Mouse (Mus musculus): Measurements from ENCODE around the gene Syt16. TPM values are rescaled to one million over a fixed set of nuclear protein-coding genes. Genes with fewer than 3 reads are reported as not detected.

Syt16 gene
- polyA plus RNA-seq, 1 experiment, result not detected

DNA sequence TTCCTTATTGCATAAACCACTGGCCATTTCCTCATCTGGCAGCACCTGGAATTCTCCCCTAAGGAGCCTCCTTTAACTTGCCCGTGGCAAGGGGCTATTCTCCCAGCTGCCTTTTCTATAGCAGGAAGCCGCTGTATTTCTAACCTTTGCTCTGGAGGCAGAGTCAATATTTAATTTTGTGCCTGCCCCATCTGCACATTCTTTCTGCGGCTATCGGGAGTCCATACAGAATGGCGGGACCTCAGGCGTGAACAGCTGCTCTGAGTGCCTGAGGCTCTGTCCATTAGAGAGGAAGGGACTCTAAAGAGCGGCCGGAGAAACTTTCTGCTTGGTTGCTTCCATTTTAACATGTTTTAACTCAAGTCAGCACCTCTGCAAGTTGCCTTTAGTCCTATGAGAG lies 89.6 kb downstream of the Syt16 start:
- H3K36me3 ChIP-seq (ENCODE audit: control insufficient read depth), result no peaks in the 10 kb centered on the region
- H3K4me1 ChIP-seq (ENCODE audit: control insufficient read depth), result no peaks in the 10 kb centered on the region
- no peak overlapping the region for H3K4me3 ChIP-seq (replicated peaks)
- no peaks in the 10 kb centered on the region for H3K27me3 ChIP-seq (ENCODE audit: control insufficient read depth)
- no peak for TF ChIP-seq TAL1 (IDR thresholded peaks at IDR 0.05; ENCODE audit: low read length)
- no peak for TF ChIP-seq GATA1 (IDR thresholded peaks at IDR 0.05; ENCODE audit: low read length)
- H3K9me3 ChIP-seq (ENCODE audit: control insufficient read depth, low read length), result no peaks in the 10 kb centered on the region; the same call in 1 of the 2 replicates

DNA sequence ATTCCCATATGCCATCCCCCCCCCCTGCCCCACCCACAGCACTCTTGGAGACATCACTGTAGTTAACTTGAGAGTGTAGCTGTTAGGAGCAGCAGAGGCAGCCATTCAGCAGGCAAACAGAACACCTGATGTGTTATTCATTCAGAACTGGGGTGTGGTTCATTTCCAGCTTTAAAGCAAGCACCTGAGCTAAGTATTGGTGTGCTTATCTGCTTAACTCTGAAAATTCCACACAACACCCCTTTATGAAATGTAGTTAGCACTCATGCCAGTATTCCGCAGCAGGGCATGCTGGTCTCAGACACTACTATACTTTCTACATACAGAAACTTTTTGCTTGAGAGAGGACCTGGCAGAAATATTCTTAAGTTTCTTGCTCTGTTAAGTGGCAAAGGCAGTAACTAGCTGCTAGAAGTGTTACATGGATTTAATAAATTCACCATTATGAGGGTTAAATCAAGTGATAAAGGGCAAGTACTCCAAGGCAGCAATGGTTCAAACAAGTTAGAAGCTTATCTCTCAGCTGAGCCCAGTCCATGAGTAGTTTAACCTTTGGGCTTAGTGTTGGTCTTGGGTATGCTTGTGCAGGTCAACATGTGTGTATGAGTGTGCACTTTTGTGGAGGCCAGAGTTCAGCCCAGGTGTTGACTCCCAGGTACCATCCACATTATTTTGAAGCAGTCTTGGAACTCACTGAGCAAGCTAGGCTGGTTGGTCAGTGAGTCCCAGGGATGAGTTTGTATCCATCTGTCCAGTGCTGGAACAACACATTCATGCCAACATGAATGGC lies 92.1 kb downstream of the Syt16 start:
- TF ChIP-seq TAL1 (IDR thresholded peaks at IDR 0.05; ENCODE audit: low read length) (no peak), GATA1 (IDR thresholded peaks at IDR 0.05; ENCODE audit: low read length) (no peak)
- no peak overlapping the region for H3K4me3 ChIP-seq (replicated peaks)

DNA sequence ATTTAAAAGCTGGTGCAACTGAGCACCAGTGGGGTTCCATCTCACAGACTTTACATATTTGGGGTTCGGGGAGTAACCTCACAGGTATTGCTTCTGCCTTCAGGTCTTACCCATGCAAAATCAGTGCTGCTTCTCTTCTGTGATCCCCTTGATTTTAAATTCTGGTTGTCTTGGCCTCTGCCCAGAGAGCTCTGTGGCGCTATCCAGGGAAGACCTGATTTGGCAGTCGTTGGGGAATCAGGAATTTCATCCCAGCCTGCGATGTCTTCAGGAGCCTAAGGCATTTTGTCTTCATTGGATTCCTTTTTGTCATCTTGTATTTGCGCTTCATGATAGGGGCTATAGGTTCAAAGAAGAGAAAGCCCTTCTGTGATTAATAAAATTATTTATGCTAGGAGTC lies 95.1 kb downstream of the Syt16 start:
- H3K4me3 ChIP-seq (replicated peaks), result no peak overlapping the region

More for the DNA sequence above, 92.1 kb downstream of the Syt16 start:
- Histone ChIP-seq H3K9me3 (ENCODE audit: control insufficient read depth, low read length) (no peaks in the 10 kb centered on the region; the same call in 1 of the 2 replicates), H3K27me3 (ENCODE audit: control insufficient read depth) (no peaks in the 10 kb centered on the region), H3K4me1 (ENCODE audit: control insufficient read depth) (no peaks in the 10 kb centered on the region), H3K36me3 (ENCODE audit: control insufficient read depth) (no peaks in the 10 kb centered on the region)

DNA sequence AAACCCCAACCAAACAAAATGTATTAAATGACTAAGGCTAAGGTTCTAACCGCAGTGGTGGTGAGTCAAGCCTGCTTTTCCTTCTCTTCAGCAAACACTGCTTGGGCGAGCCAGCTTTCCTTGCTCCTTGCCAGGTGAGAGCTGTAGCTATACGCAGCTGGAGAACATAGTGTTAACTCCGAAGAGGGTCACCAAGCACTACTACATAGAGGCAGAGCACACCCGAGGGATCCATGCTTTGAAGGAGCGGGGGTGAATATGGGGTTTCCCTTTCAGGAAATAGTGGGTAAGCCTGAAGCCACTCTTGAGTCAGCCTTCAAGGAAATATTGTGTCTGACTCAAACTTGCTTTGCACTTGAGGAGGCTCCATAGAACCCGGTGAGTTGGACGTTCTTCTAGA lies 95.6 kb downstream of the Syt16 start:
- TF ChIP-seq GATA1 (IDR thresholded peaks at IDR 0.05; ENCODE audit: low read length) (no peak), TAL1 (IDR thresholded peaks at IDR 0.05; ENCODE audit: low read length) (no peak)
- H3K4me3 ChIP-seq (replicated peaks), result no peak overlapping the region
- H3K4me1 ChIP-seq (ENCODE audit: control insufficient read depth), result no peaks in the 10 kb centered on the region
- H3K36me3 ChIP-seq (ENCODE audit: control insufficient read depth), result no peaks in the 10 kb centered on the region
- no peaks in the 10 kb centered on the region for H3K27me3 ChIP-seq (ENCODE audit: control insufficient read depth)
- no peaks in the 10 kb centered on the region; the same call in 1 of the 2 replicates for H3K9me3 ChIP-seq (ENCODE audit: control insufficient read depth, low read length)

More for the DNA sequence above, 95.1 kb downstream of the Syt16 start:
- TF ChIP-seq GATA1 (IDR thresholded peaks at IDR 0.05; ENCODE audit: low read length) (no peak), TAL1 (IDR thresholded peaks at IDR 0.05; ENCODE audit: low read length) (no peak)
- Histone ChIP-seq H3K4me1 (ENCODE audit: control insufficient read depth) (no peaks in the 10 kb centered on the region), H3K36me3 (ENCODE audit: control insufficient read depth) (no peaks in the 10 kb centered on the region), H3K27me3 (ENCODE audit: control insufficient read depth) (no peaks in the 10 kb centered on the region), H3K9me3 (ENCODE audit: control insufficient read depth, low read length) (no peaks in the 10 kb centered on the region; the same call in 1 of the 2 replicates)

DNA sequence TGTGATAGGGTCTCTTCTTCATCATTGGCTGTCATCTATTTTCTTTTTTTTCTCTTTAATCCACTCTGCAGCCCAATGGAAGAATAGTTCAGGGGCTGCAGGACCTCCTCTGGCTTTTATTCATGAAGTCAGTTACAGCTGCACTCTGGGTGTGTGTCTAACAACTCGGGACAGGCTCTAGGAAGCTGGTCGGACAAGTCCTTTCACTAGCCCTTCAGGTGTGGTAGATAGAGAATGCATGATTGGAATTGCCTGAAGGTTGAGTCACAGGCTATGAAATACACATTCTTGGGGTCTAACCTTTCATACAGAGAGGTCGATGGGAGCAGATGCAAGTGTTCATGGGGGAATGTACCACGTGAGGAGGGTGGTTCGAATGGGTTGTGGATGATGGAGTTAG lies 97.2 kb downstream of the Syt16 start:
- Histone ChIP-seq H3K4me3 (replicated peaks) (no peak overlapping the region), H3K36me3 (ENCODE audit: control insufficient read depth) (no peaks in the 10 kb centered on the region), H3K27me3 (ENCODE audit: control insufficient read depth) (no peaks in the 10 kb centered on the region), H3K9me3 (ENCODE audit: control insufficient read depth, low read length) (no peaks in the 10 kb centered on the region; the same call in 1 of the 2 replicates), H3K4me1 (ENCODE audit: control insufficient read depth) (no peaks in the 10 kb centered on the region)
- TF ChIP-seq TAL1 (IDR thresholded peaks at IDR 0.05; ENCODE audit: low read length) (no peak), GATA1 (IDR thresholded peaks at IDR 0.05; ENCODE audit: low read length) (no peak)

DNA sequence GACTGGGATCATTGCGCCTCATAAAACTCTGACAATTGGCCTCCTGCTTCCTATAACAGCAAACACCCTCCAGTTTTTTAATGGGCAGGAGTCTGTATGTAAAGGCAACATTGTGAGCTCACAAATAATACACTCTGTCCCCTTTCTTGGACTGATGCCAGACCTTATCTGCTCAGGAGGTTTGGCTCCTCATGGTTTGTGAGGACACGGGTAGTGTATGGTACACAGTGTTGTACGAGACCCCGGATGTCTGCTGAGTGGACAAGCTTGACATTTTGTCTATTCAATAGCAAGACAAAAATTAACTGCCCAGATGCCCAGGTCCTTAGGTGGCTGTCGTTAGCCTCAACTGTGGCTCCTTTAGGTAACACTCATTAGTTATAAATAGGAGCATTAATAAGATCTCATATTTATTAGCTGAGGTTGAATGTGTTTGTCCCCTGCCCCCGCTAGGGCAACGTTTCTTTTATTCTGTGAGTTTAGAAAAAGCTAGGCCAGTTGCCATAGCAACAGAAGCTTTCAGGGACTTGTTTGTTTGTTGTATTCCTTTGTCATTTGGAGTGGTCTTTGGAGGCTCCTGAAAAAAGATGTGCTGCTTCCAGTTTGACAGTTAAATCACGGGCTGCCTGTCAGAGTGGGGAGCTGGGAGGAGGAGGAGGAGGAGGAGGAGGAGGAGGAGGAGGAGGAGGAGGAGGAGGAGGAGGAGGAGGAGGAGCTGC lies 101.3 kb downstream of the Syt16 start:
- TF ChIP-seq TAL1 (IDR thresholded peaks at IDR 0.05; ENCODE audit: low read length) (no peak), GATA1 (IDR thresholded peaks at IDR 0.05; ENCODE audit: low read length) (no peak)
- Histone ChIP-seq H3K27me3 (ENCODE audit: control insufficient read depth) (no peaks in the 10 kb centered on the region), H3K36me3 (ENCODE audit: control insufficient read depth) (no peaks in the 10 kb centered on the region), H3K4me3 (replicated peaks) (no peak overlapping the region), H3K9me3 (ENCODE audit: control insufficient read depth, low read length) (no peaks in the 10 kb centered on the region; the same call in 1 of the 2 replicates), H3K4me1 (ENCODE audit: control insufficient read depth) (no peaks in the 10 kb centered on the region)

DNA sequence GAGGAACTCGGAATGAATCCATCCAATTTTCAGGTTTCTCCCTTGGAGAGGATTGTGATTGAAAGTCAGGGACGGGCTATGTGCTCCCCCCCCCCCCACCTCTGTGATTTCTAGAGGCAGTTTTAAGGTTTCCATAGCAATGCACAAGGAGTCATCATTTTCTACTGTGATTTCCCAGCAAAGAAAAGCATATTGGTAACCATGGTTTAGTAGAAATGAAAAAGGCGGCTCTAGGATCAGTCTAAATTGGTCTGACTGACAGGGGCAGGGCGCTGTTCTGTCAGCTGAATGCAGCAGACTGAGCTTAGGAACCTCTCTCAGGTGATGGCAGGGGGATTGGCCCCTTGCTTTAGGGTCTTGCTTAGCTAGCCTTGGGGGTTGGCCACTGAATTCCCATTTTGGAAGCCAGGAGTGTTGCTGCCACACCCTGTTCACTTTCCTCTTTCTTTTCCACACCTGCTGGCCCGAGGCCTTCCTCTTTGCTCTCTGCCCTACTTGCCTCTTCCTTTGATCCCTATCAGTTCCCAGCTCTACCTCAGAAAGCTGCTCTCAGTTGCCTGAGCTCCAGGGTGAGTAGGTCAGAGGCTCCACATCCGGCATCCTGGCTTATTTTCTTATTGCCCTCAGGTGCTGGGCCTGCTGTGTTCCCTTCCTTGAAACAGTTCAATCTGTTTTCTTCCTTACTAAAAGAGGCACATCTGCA lies 108.5 kb downstream of the Syt16 start:
- H3K27me3 ChIP-seq (ENCODE audit: control insufficient read depth), result no peaks in the 10 kb centered on the region
- no peaks in the 10 kb centered on the region for H3K4me1 ChIP-seq (ENCODE audit: control insufficient read depth)
- H3K9me3 ChIP-seq (ENCODE audit: control insufficient read depth, low read length), result no peaks in the 10 kb centered on the region; the same call in 1 of the 2 replicates
- H3K4me3 ChIP-seq (replicated peaks), result no peak overlapping the region
- no peaks in the 10 kb centered on the region for H3K36me3 ChIP-seq (ENCODE audit: control insufficient read depth)
- TF ChIP-seq GATA1 (IDR thresholded peaks at IDR 0.05; ENCODE audit: low read length), result no peak
- TF ChIP-seq TAL1 (IDR thresholded peaks at IDR 0.05; ENCODE audit: low read length), result no peak

DNA sequence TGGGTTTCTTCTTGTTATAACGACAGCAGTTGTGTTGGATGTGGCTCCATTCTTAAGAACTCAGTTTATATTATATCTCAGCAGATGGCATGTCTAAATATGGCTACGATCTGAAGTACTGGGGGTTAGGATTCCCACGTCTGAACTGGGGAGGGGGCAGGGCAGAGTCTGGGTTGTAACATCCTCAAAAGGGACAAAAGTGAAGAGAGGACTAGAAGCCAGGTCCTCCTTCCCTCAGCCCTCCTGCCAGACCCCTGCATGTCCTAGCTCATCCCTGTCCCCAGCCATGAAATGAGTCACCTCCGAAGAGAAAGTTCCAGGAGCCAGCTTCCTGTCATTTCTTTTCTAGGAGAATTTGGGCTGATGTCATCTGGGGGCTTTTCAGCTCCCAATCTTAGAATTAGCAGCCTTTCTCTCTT lies 111.2 kb downstream of the Syt16 start:
- H3K36me3 ChIP-seq (ENCODE audit: control insufficient read depth), result no peaks in the 10 kb centered on the region
- no peak for TF ChIP-seq TAL1 (IDR thresholded peaks at IDR 0.05; ENCODE audit: low read length)
- TF ChIP-seq GATA1 (IDR thresholded peaks at IDR 0.05; ENCODE audit: low read length), result no peak
- H3K27me3 ChIP-seq (ENCODE audit: control insufficient read depth), result no peaks in the 10 kb centered on the region
- no peaks in the 10 kb centered on the region; the same call in 1 of the 2 replicates for H3K9me3 ChIP-seq (ENCODE audit: control insufficient read depth, low read length)
- H3K4me1 ChIP-seq (ENCODE audit: control insufficient read depth), result no peaks in the 10 kb centered on the region
- H3K4me3 ChIP-seq (replicated peaks), result no peak overlapping the region

Data from erythroblast, embryonic 14.5 days (primary cell).